Mouse (Mus musculus) kidney, embryonic 14.5 days (tissue): ENCODE data around the gene Olfr154. TPM values are rescaled to one million over a fixed set of nuclear protein-coding genes. Genes with fewer than 3 reads are reported as not detected.
"Not testable (repeated sequence)": the region's sequence is repeated elsewhere in the genome, so short reads cannot be mapped to it uniquely, and the experiment has no call there.

ENCODE experiments used
- ATAC-seq: fragments of 200-750 bp; cut with Nextera tagmentation; 2 replicates; pipeline ENCODE4 v1.8.0; 2017; ENCODE audit warnings: moderate number of reproducible peaks, mild to moderate bottlenecking, moderate TSS enrichment, moderate library complexity; ENCODE audit not compliant: low FRiP score, low TSS enrichment
- H3K27ac ChIP-seq: fragments of 300-500 bp; sonication (generic); 2 replicates; pipeline ENCODE4 v1.5.1; 2014; ENCODE audit warnings: low read depth, mild to moderate bottlenecking, low read length, moderate library complexity, mixed read lengths
- H3K27me3 ChIP-seq: fragments of 300-500 bp; sonication (generic); 2 replicates; pipeline ENCODE4 v1.6.1; 2014; ENCODE audit warnings: mild to moderate bottlenecking, low read length; ENCODE audit not compliant: control insufficient read depth, insufficient read depth
- H3K36me3 ChIP-seq: fragments of 300-500 bp; sonication (generic); 2 replicates; pipeline ENCODE4 v1.6.1; 2014; ENCODE audit warnings: low read length, mixed read lengths; ENCODE audit not compliant: control insufficient read depth, insufficient read depth
- H3K4me1 ChIP-seq: fragments of 300-500 bp; sonication (generic); 2 replicates; pipeline ENCODE4 v1.6.1; 2014; ENCODE audit warnings: low read length, mixed read lengths; ENCODE audit not compliant: control insufficient read depth, insufficient read depth
- H3K4me2 ChIP-seq: fragments of 300-500 bp; sonication (generic); replicated peaks from 2 replicates; pipeline ENCODE4 v1.6.1; 2014; ENCODE audit warnings: low read depth, mild to moderate bottlenecking, low read length
- H3K4me3 ChIP-seq: fragments of 300-500 bp; sonication (generic); 2 replicates; pipeline ENCODE4 v1.5.1; 2014; ENCODE audit warnings: mild to moderate bottlenecking, low read length
- H3K9ac ChIP-seq: fragments of 300-500 bp; sonication (generic); 2 replicates; pipeline ENCODE4 v1.6.1; 2014; ENCODE audit warnings: low read depth, mild to moderate bottlenecking, low read length, moderate library complexity
- H3K9me3 ChIP-seq: fragments of 300-500 bp; sonication (generic); 2 replicates; pipeline ENCODE4 v1.6.1; 2016; ENCODE audit warnings: low read length; ENCODE audit not compliant: control insufficient read depth
- WGBS: fragments of 180-500 bp; shearing (Covaris S2); extraction: QIAGEN DNeasy Blood & Tissue Kit; methylation state at CpG from one replicate; pipeline ENCODE4 v1.1.7; 2014; 5-methylcytosine and 5-hydroxymethylcytosine counted together
- polyA plus RNA-seq: library from polyadenylated mRNA; unstranded; fragments of >200 nt; fragmentation: Nextera tagmentation; extraction: Ambion mirVana; gene quantifications from 2 replicates; pipeline ENCODE4 v1.2.1, GENCODE M21; 2014

Olfr154 gene
- not detected in 2 replicates for polyA plus RNA-seq

GRCm38 (mm10) chr2:85664355-85664754 is at the start of gene Olfr154:
TSS of gene Olfr154 (minus strand) at chr2:85664455.
- not testable (repeated sequence) for H3K9me3 ChIP-seq, H3K4me2 ChIP-seq, H3K27ac ChIP-seq, H3K27me3 ChIP-seq, H3K36me3 ChIP-seq, ATAC-seq, H3K4me1 ChIP-seq, H3K9ac ChIP-seq, H3K4me3 ChIP-seq

- no peak for ATAC-seq
- no peak overlapping the region for H3K9ac ChIP-seq
- 26% methylated on average over 1 of the region's 1 CpGs for WGBS
Measured at GRCm38 (mm10) chr2:85711159-85711558, 46.9 kb upstream of the Olfr154 start.

GRCm38 (mm10) chr2:85710680-85711079 is 46.4 kb upstream of the Olfr154 start:
- H3K27me3 ChIP-seq, H3K9me3 ChIP-seq, H3K4me2 ChIP-seq, H3K4me3 ChIP-seq, H3K36me3 ChIP-seq, H3K9ac ChIP-seq, ATAC-seq, H3K4me1 ChIP-seq, H3K27ac ChIP-seq: not testable (repeated sequence)
- 45% methylated on average over 2 of the region's 2 CpGs for WGBS

More at GRCm38 (mm10) chr2:85711159-85711558, 46.9 kb upstream of the Olfr154 start:
- no peaks in the 10 kb centered on the region for H3K4me1 ChIP-seq
- H3K27ac ChIP-seq, result no peak overlapping the region
- no peaks in the 10 kb centered on the region for H3K36me3 ChIP-seq
- H3K4me2 ChIP-seq, result no peak overlapping the region
- H3K4me3 ChIP-seq, result no peak overlapping the region
- H3K9me3 ChIP-seq, result no peaks in the 10 kb centered on the region
- H3K27me3 ChIP-seq, result no peaks in the 10 kb centered on the region

- no peaks in the 10 kb centered on the region for H3K4me1 ChIP-seq
- peaks cover 2% of the 10 kb centered on the region; the same call in 1 of the 2 replicates for H3K9me3 ChIP-seq
- H3K27me3 ChIP-seq, result no peaks in the 10 kb centered on the region
- no peaks in the 10 kb centered on the region for H3K36me3 ChIP-seq
- H3K4me2 ChIP-seq, result no peak within 1 kb of the TSS
- no peak within 1 kb of the TSS for H3K27ac ChIP-seq
- ATAC-seq, result no peak
- H3K9ac ChIP-seq, result no peak within 1 kb of the TSS
- no peak within 1 kb of the TSS for H3K4me3 ChIP-seq
Measured at GRCm38 (mm10) chr2:85689131-85689530, 24.9 kb upstream of the Olfr154 start, which contains the start of gene Olfr1008. TSS of gene Olfr1008 (plus strand) at chr2:85689431.

GRCm38 (mm10) chr2:85678667-85679066 is 14.4 kb upstream of the Olfr154 start, which contains the start of gene Olfr1006:
TSS of gene Olfr1006 (minus strand) at chr2:85678767.
- Histone ChIP-seq H3K27ac (no peak within 1 kb of the TSS), H3K4me2 (no peak within 1 kb of the TSS), H3K27me3 (no peaks in the 10 kb centered on the region), H3K9ac (no peak within 1 kb of the TSS), H3K36me3 (no peaks in the 10 kb centered on the region), H3K9me3 (no peaks in the 10 kb centered on the region), H3K4me1 (no peaks in the 10 kb centered on the region), H3K4me3 (no peak within 1 kb of the TSS)
- no peak for ATAC-seq

- no peak within 1 kb of the TSS for H3K4me2 ChIP-seq
- 89% methylated on average over 1 of the region's 1 CpGs for whole genome bisulfite sequencing
- H3K27ac ChIP-seq, result no peak within 1 kb of the TSS
- H3K27me3 ChIP-seq, result no peaks in the 10 kb centered on the region
- H3K36me3 ChIP-seq, result no peaks in the 10 kb centered on the region
- H3K9ac ChIP-seq, result no peak within 1 kb of the TSS
- no peak for ATAC-seq
- H3K9me3 ChIP-seq, result no peaks in the 10 kb centered on the region
- no peaks in the 10 kb centered on the region for H3K4me1 ChIP-seq
- H3K4me3 ChIP-seq, result no peak within 1 kb of the TSS
Measured at GRCm38 (mm10) chr2:85650604-85651003, 13.7 kb downstream of the Olfr154 start, which contains the start of gene Olfr1002. TSS of gene Olfr1002 (minus strand) at chr2:85650704.

Other genes with a start within 250 kb of the Olfr154 start
- not detected in 2 replicates for gene Olfr993, start 249.6 kb downstream of the Olfr154 start, polyA plus RNA-seq
- gene Olfr994, start 228.0 kb downstream of the Olfr154 start, polyA plus RNA-seq, result not detected in 2 replicates
- gene Olfr995, start 220.8 kb downstream of the Olfr154 start, polyA plus RNA-seq, result not detected in 2 replicates
- not detected in 2 replicates for gene 4833423E24Rik, start 145.4 kb downstream of the Olfr154 start, polyA plus RNA-seq
- gene Olfr996, start 85.2 kb downstream of the Olfr154 start, polyA plus RNA-seq, result not detected in 2 replicates
- not detected in 2 replicates for gene Olfr998, start 75.5 kb downstream of the Olfr154 start, polyA plus RNA-seq
- not detected in 2 replicates for gene Olfr1000, start 52.6 kb downstream of the Olfr154 start, polyA plus RNA-seq
- gene Olfr1002, start 13.8 kb downstream of the Olfr154 start, polyA plus RNA-seq, result not detected in 2 replicates
- gene Olfr1006, start 14.3 kb upstream of the Olfr154 start, polyA plus RNA-seq, result not detected in 2 replicates
- not detected in 2 replicates for gene Olfr1008, start 25.0 kb upstream of the Olfr154 start, polyA plus RNA-seq
- not detected in 2 replicates for gene Olfr1009, start 51.0 kb upstream of the Olfr154 start, polyA plus RNA-seq
- not detected in 2 replicates for gene Olfr1012, start 98.3 kb upstream of the Olfr154 start, polyA plus RNA-seq
- gene Olfr1013, start 102.6 kb upstream of the Olfr154 start, polyA plus RNA-seq, result not detected in 2 replicates
- gene Olfr1014, start 108.3 kb upstream of the Olfr154 start, polyA plus RNA-seq, result not detected in 2 replicates
- not detected in 2 replicates for gene Olfr1015, start 117.6 kb upstream of the Olfr154 start, polyA plus RNA-seq
- not detected in 2 replicates for gene Olfr1016, start 138.1 kb upstream of the Olfr154 start, polyA plus RNA-seq
- gene Olfr1018, start 154.0 kb upstream of the Olfr154 start, polyA plus RNA-seq, result not detected in 2 replicates
- not detected in 2 replicates for gene Olfr1019, start 181.0 kb upstream of the Olfr154 start, polyA plus RNA-seq
- gene Olfr1020, start 182.6 kb upstream of the Olfr154 start, polyA plus RNA-seq, result not detected in 2 replicates
- not detected in 2 replicates for gene Olfr1022, start 204.1 kb upstream of the Olfr154 start, polyA plus RNA-seq
- gene Olfr1023, start 221.2 kb upstream of the Olfr154 start, polyA plus RNA-seq, result not detected in 2 replicates
- gene Olfr1024, start 240.6 kb upstream of the Olfr154 start, polyA plus RNA-seq, result not detected in 2 replicates